Mouse (Mus musculus) heart, embryonic 12.5 days (tissue): ENCODE measurements around the gene Mitd1. TPM values are rescaled to one million over a fixed set of nuclear protein-coding genes. Genes with fewer than 3 reads are reported as not detected.

Experiments used
- ATAC-seq: fragments of 200-750 bp; cut with Nextera tagmentation; 2 replicates; pipeline ENCODE4 v1.8.0; 2017; ENCODE audit warnings: moderate TSS enrichment, moderate library complexity; ENCODE audit not compliant: insufficient number of reproducible peaks, low FRiP score
- H3K27ac ChIP-seq: fragments of 300-500 bp; sonication (generic); 2 replicates; pipeline ENCODE4 v1.5.1; 2016; ENCODE audit warnings: mild to moderate bottlenecking, moderate library complexity; ENCODE audit not compliant: poor library complexity, severe bottlenecking
- H3K27me3 ChIP-seq: fragments of 300-500 bp; sonication (generic); replicated peaks from 2 replicates; pipeline ENCODE4 v1.6.1; 2016; ENCODE audit warnings: mild to moderate bottlenecking, moderate library complexity
- H3K36me3 ChIP-seq: fragments of 300-500 bp; sonication (generic); 2 replicates; pipeline ENCODE4 v1.6.1; 2016; ENCODE audit warnings: mild to moderate bottlenecking, moderate library complexity
- H3K4me1 ChIP-seq: fragments of 300-500 bp; sonication (generic); replicated peaks from 2 replicates; pipeline ENCODE4 v1.6.1; 2016; ENCODE audit warnings: mild to moderate bottlenecking
- H3K4me2 ChIP-seq: fragments of 300-500 bp; sonication (generic); 2 replicates; pipeline ENCODE4 v1.6.1; 2016; ENCODE audit warnings: mild to moderate bottlenecking, moderate library complexity
- H3K4me3 ChIP-seq: fragments of 300-500 bp; sonication (generic); 2 replicates; pipeline ENCODE4 v1.5.1; 2016; ENCODE audit warnings: mild to moderate bottlenecking
- H3K9ac ChIP-seq: fragments of 300-500 bp; sonication (generic); 2 replicates; pipeline ENCODE4 v1.6.1; 2016; ENCODE audit warnings: mild to moderate bottlenecking, moderate library complexity
- H3K9me3 ChIP-seq: fragments of 300-500 bp; sonication (generic); replicated peaks from 2 replicates; pipeline ENCODE4 v1.6.1; 2016; ENCODE audit warnings: mild to moderate bottlenecking, moderate library complexity
- WGBS: fragments of 180-500 bp; shearing (Covaris S2); methylation state at CpG from one replicate; pipeline ENCODE4 v1.1.7; 2016; 5-methylcytosine and 5-hydroxymethylcytosine counted together
- polyA plus RNA-seq: library from polyadenylated mRNA; unstranded; fragments of >200 nt; fragmentation: Nextera tagmentation; extraction: Ambion mirVana; gene quantifications from 2 replicates; pipeline ENCODE4 v1.2.1, GENCODE M21; 2016

The Mitd1 gene
- polyA plus RNA-seq, 1 experiment from 2014 or later: 12.5 TPM

GRCm38 (mm10) chr1:37894606-37895005, 4.4 kb upstream of the Mitd1 start:
- Histone ChIP-seq H3K9me3 (no peaks in the 10 kb centered on the region), H3K27ac (no peak overlapping the region), H3K4me2 (no peak overlapping the region), H3K36me3 (peaks cover 54% of the 10 kb centered on the region), H3K4me3 (no peak overlapping the region), H3K27me3 (no peaks in the 10 kb centered on the region), H3K9ac (no peak overlapping the region), H3K4me1 (peaks cover 8% of the 10 kb centered on the region)
- no peak for ATAC-seq

GRCm38 (mm10) chr1:37891400-37891799, 1.2 kb upstream of the Mitd1 start:
- Histone ChIP-seq H3K9me3 (no peaks in the 10 kb centered on the region), H3K4me1 (peaks cover 15% of the 10 kb centered on the region), H3K27me3 (no peaks in the 10 kb centered on the region), H3K4me3 (peak overlapping the region; percentile 86; the same call in 1 of the 2 replicates), H3K9ac (no peak overlapping the region), H3K36me3 (peaks cover 24% of the 10 kb centered on the region), H3K27ac (no peak overlapping the region), H3K4me2 (peak overlapping the region; percentile 85)
- WGBS: 65% methylated on average over 3 of the region's 3 CpGs
- no peak for ATAC-seq

GRCm38 (mm10) chr1:37889206-37889605, 1.0 kb downstream of the Mitd1 start:
- Histone ChIP-seq H3K9ac (peak overlapping the region; percentile 78), H3K4me1 (peaks cover 15% of the 10 kb centered on the region), H3K27me3 (no peaks in the 10 kb centered on the region), H3K36me3 (peaks cover 13% of the 10 kb centered on the region), H3K4me2 (peak overlapping the region; percentile 85), H3K27ac (no peak overlapping the region), H3K9me3 (no peaks in the 10 kb centered on the region), H3K4me3 (peak overlapping the region; percentile 86)
- 81% methylated on average over 7 of the region's 7 CpGs for WGBS
- ATAC-seq: no peak

- Histone ChIP-seq H3K4me1 (peaks cover 5% of the 10 kb centered on the region), H3K27me3 (no peaks in the 10 kb centered on the region), H3K9ac (no peak overlapping the region), H3K9me3 (no peaks in the 10 kb centered on the region), H3K36me3 (peaks cover 45% of the 10 kb centered on the region), H3K27ac (no peak overlapping the region), H3K4me3 (no peak overlapping the region), H3K4me2 (no peak overlapping the region)
- WGBS: 70% methylated on average over 4 of the region's 4 CpGs
- ATAC-seq: 0 out of 2 replicates have a peak, but pooled peaks have one; percentile 15
Measured at GRCm38 (mm10) chr1:37884451-37884850, 5.8 kb downstream of the Mitd1 start.

GRCm38 (mm10) chr1:37883411-37883810, 6.8 kb downstream of the Mitd1 start:
- H3K9ac ChIP-seq: no peak overlapping the region
- H3K27me3 ChIP-seq: no peaks in the 10 kb centered on the region
- H3K36me3 ChIP-seq: peaks cover 55% of the 10 kb centered on the region
- H3K9me3 ChIP-seq: no peaks in the 10 kb centered on the region
- no peak for ATAC-seq
- H3K4me1 ChIP-seq: no peaks in the 10 kb centered on the region
- no peak overlapping the region for H3K4me2 ChIP-seq
- 87% methylated on average over 4 of the region's 4 CpGs for WGBS
- no peak overlapping the region for H3K4me3 ChIP-seq
- no peak overlapping the region for H3K27ac ChIP-seq

- ATAC-seq: no peak
- Histone ChIP-seq H3K27me3 (no peaks in the 10 kb centered on the region), H3K4me1 (peaks cover 2% of the 10 kb centered on the region; the same call in 1 of the 2 replicates), H3K9ac (no peak overlapping the region), H3K9me3 (peaks cover 10% of the 10 kb centered on the region), H3K4me2 (no peak overlapping the region), H3K27ac (no peak overlapping the region), H3K4me3 (no peak overlapping the region), H3K36me3 (peaks cover 72% of the 10 kb centered on the region)
- 89% methylated on average over 13 of the region's 13 CpGs for WGBS
Measured at GRCm38 (mm10) chr1:37877736-37878460, 12.3 kb downstream of the Mitd1 start.

- Histone ChIP-seq H3K4me3 (no peak overlapping the region), H3K27me3 (peaks cover 8% of the 10 kb centered on the region; the same call in 1 of the 2 replicates), H3K9ac (no peak overlapping the region), H3K27ac (no peak overlapping the region), H3K9me3 (peaks cover 10% of the 10 kb centered on the region), H3K4me1 (peaks cover 6% of the 10 kb centered on the region; the same call in 1 of the 2 replicates), H3K36me3 (peaks cover 35% of the 10 kb centered on the region), H3K4me2 (no peak overlapping the region)
- WGBS: 81% methylated on average over 4 of the region's 4 CpGs
- no peak for ATAC-seq
Measured at GRCm38 (mm10) chr1:37873157-37873556, 17.1 kb downstream of the Mitd1 start.

GRCm38 (mm10) chr1:37872131-37873067, 17.8 kb downstream of the Mitd1 start:
- Histone ChIP-seq H3K27me3 (peaks cover 8% of the 10 kb centered on the region; the same call in 1 of the 2 replicates), H3K4me1 (peaks cover 6% of the 10 kb centered on the region; the same call in 1 of the 2 replicates), H3K36me3 (peaks cover 28% of the 10 kb centered on the region), H3K4me3 (peak overlapping the region; percentile 68), H3K9me3 (peaks cover 10% of the 10 kb centered on the region), H3K27ac (peak overlapping the region; percentile 53), H3K4me2 (peak overlapping the region; percentile 77), H3K9ac (peak overlapping the region; percentile 67)
- peak; percentile 93 for ATAC-seq
- 7% methylated on average over 33 of the region's 33 CpGs for WGBS

- H3K9ac ChIP-seq: peak within 1 kb of the TSS; percentile 67
- peak within 1 kb of the TSS; percentile 77 for H3K4me2 ChIP-seq
- peaks cover 10% of the 10 kb centered on the region for H3K9me3 ChIP-seq
- H3K4me3 ChIP-seq: peak within 1 kb of the TSS; percentile 68
- WGBS: 7% methylated on average over 7 of the region's 7 CpGs
- peaks cover 8% of the 10 kb centered on the region; the same call in 1 of the 2 replicates for H3K27me3 ChIP-seq
- ATAC-seq: peak; percentile 49; the same call in 1 of the 2 replicates
- H3K4me1 ChIP-seq: peaks cover 6% of the 10 kb centered on the region; the same call in 1 of the 2 replicates
- peaks cover 21% of the 10 kb centered on the region for H3K36me3 ChIP-seq
- peak within 1 kb of the TSS; percentile 53 for H3K27ac ChIP-seq
Measured at GRCm38 (mm10) chr1:37871704-37872103, 18.5 kb downstream of the Mitd1 start, which contains the start of gene Lipt1. Gene Lipt1, plus strand, starts transcription at chr1:37871738.

GRCm38 (mm10) chr1:37869362-37869761, 20.8 kb downstream of the Mitd1 start:
- no peak for ATAC-seq
- Histone ChIP-seq H3K9me3 (no peaks in the 10 kb centered on the region), H3K4me2 (no peak overlapping the region), H3K36me3 (no peaks in the 10 kb centered on the region), H3K27ac (no peak overlapping the region), H3K27me3 (peaks cover 8% of the 10 kb centered on the region; the same call in 1 of the 2 replicates), H3K9ac (no peak overlapping the region), H3K4me1 (peaks cover 11% of the 10 kb centered on the region), H3K4me3 (no peak overlapping the region)
- 53% methylated on average over 2 of the region's 2 CpGs for WGBS

- no peak for ATAC-seq
- H3K4me1 ChIP-seq: peaks cover 11% of the 10 kb centered on the region
- 59% methylated on average over 10 of the region's 10 CpGs for WGBS
Measured at GRCm38 (mm10) chr1:37868640-37869039, 21.6 kb downstream of the Mitd1 start.

More at GRCm38 (mm10) chr1:37868640-37869039, 21.6 kb downstream of the Mitd1 start:
- Histone ChIP-seq H3K4me3 (no peak overlapping the region), H3K9me3 (no peaks in the 10 kb centered on the region), H3K27ac (no peak overlapping the region), H3K9ac (no peak overlapping the region), H3K27me3 (peaks cover 8% of the 10 kb centered on the region; the same call in 1 of the 2 replicates), H3K4me2 (no peak overlapping the region), H3K36me3 (no peaks in the 10 kb centered on the region)
